Mouse (Mus musculus) lung, adult 2 months (tissue): ENCODE measurements around the gene Smtnl2.

Experiments used
- CTCF ChIP-seq: fragments of 200-500 bp; IDR thresholded peaks from 2 replicates; pipeline ENCODE4 v1.5.1; 2011; ENCODE audit warnings: mild to moderate bottlenecking, low read length, control low read depth; ENCODE audit not compliant: insufficient read depth
- POLR2A ChIP-seq: fragments of 200-500 bp; IDR thresholded peaks from 2 replicates; pipeline ENCODE4 v1.6.1; 2011; ENCODE audit warnings: low read depth, mild to moderate bottlenecking, control low read depth, low read length, borderline replicate concordance; ENCODE audit errors: extremely low read depth

DNA sequence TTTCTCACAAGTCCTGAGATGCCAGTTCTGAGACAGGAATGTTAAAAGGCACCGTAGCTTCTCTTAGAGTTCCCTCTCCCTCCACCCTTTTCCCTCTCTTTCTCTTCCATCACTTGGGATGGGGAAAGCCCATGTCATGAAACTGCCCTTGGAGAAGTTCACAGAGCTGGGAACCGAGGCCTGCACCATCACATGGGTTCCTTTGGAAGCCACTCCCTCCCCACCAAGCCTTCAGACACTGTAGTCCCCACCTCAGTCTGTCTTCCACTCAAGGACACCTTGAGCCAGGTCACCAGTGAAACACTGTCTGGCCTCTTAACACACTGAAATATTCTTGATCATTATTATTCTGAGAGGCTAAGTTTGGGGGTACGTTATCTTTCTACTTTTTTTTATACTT lies 58.3 kb downstream of the Smtnl2 start:
- TF ChIP-seq CTCF: no peak
- no peak for TF ChIP-seq POLR2A
